ENCODE assay signal across 8 mouse cellular contexts in the genomic region with DNA sequence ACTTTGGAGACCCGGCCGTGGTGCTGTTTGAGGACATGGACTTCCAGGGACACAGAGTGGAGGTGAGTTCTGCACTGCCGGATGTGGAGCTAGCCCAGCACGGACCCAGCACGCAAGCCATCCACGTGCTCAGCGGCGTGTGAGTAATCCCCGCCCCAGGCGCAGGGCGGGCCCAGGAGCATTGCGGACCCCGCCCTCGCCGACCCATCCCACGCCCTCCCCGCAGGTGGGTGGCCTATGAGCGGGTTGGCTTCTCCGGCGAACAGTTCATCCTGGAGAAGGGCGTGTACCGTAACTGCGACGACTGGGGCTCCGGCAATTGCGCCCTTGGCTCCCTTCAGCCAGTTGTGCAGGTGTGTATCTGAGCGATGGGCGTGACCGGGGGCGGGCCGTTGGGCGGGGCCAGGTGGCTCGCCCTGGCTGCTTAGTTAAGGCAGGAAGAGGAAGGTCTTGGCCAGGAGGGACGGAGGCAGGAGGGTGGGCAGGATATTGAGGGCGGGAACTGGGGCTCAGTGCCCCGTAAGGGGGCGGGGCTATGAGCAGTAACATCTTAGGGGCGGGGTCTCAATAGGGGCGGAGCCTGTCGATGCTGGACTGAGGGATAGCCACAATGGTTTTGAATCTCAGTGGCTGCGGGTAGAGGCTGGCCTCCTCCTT. TPM values are rescaled to one million over a fixed set of nuclear protein-coding genes. Genes with fewer than 3 reads are reported as not detected.
DNase-seq lines count a peak whose midpoint lies in the region; ATAC-seq and TF ChIP-seq lines count a peak whose summit lies in the region.

No protein-coding gene starts in this region.

- 0 out of 2 replicates have a peak, but pooled peaks have one; percentile 44 for ATAC-seq in heart, embryonic 14.5 days (ENCODE audit: insufficient number of reproducible peaks, insufficient read depth, low FRiP score, low read depth)
- ATAC-seq in liver, embryonic 14.5 days (ENCODE audit: insufficient read depth): peak; percentile 91
- ATAC-seq in neural tube, embryonic 12.5 days (ENCODE audit: low FRiP score, low read depth): no peak
- peak; percentile 94 for ATAC-seq in stomach, embryonic 16.5 days (ENCODE audit: insufficient read depth, low FRiP score)

- no peak overlapping the region for H3K9ac ChIP-seq in heart, embryonic 14.5 days (ENCODE audit: low read length)
- no peak overlapping the region for H3K9ac ChIP-seq in liver, embryonic 14.5 days (replicated peaks)
- peak overlapping the region; percentile 18; the same call in 1 of the 2 replicates for H3K9ac ChIP-seq in neural tube, embryonic 12.5 days
- peak overlapping the region; percentile 42; the same call in 1 of the 2 replicates for H3K9ac ChIP-seq in stomach, embryonic 16.5 days (ENCODE audit: low read length)

- H3K4me1 ChIP-seq in heart, embryonic 14.5 days (ENCODE audit: control insufficient read depth in 2 of 2, insufficient read depth in 2 of 2, low read length in 2 of 2): peaks cover 9 to 13% of the 10 kb centered on the region in 2 experiments; a peak in 3 of 4 replicates
- peaks cover 8 to 13% of the 10 kb centered on the region in 2 experiments for H3K4me1 ChIP-seq in liver, embryonic 14.5 days (replicated peaks; ENCODE audit: control insufficient read depth in 2 of 2, insufficient read depth in 2 of 2, low read length in 1 of 2)
- H3K4me1 ChIP-seq in neural tube, embryonic 12.5 days: peaks cover 13% of the 10 kb centered on the region
- H3K4me1 ChIP-seq in stomach, embryonic 16.5 days (ENCODE audit: control insufficient read depth, insufficient read depth, low read length): peaks cover 4% of the 10 kb centered on the region

- under 1% methylated on average over 36 of the region's 41 CpGs for WGBS in heart, embryonic 14.5 days
- 2% methylated on average over 41 of the region's 41 CpGs for WGBS in liver, embryonic 14.5 days (ENCODE audit: insufficient replicate concordance)
- WGBS in neural tube, embryonic 12.5 days: 1% methylated on average over 41 of the region's 41 CpGs
- WGBS in stomach, embryonic 16.5 days: under 1% methylated on average over 40 of the region's 41 CpGs

- TF ChIP-seq CTCF in liver, embryonic 14.5 days (IDR thresholded peaks at IDR 0.05; ENCODE audit: low read depth): no peak

- peak overlapping the region; percentile 41 to 44 for H3K4me3 ChIP-seq in heart, embryonic 14.5 days (ENCODE audit: control insufficient read depth in 1 of 2, insufficient read depth in 1 of 2, low read depth in 1 of 2, low read length in 2 of 2)
- peak overlapping the region; percentile 47 to 50 for H3K4me3 ChIP-seq in liver, embryonic 14.5 days (ENCODE audit: insufficient read depth in 1 of 2, low read depth in 2 of 2, low read length in 2 of 2)
- peak overlapping the region; percentile 42 for H3K4me3 ChIP-seq in neural tube, embryonic 12.5 days
- H3K4me3 ChIP-seq in stomach, embryonic 16.5 days (replicated peaks; ENCODE audit: low read length): peak overlapping the region; percentile 37

- H3K36me3 ChIP-seq in heart, embryonic 14.5 days (ENCODE audit: control insufficient read depth, insufficient read depth, low read length): no peaks in the 10 kb centered on the region
- no peaks in the 10 kb centered on the region for H3K36me3 ChIP-seq in liver, embryonic 14.5 days (replicated peaks; ENCODE audit: control insufficient read depth, insufficient read depth, low read depth)
- H3K36me3 ChIP-seq in neural tube, embryonic 12.5 days: no peaks in the 10 kb centered on the region
- no peaks in the 10 kb centered on the region for H3K36me3 ChIP-seq in stomach, embryonic 16.5 days (ENCODE audit: control insufficient read depth, insufficient read depth, low read length)

- H3K4me2 ChIP-seq in heart, embryonic 14.5 days (ENCODE audit: low read length): peak overlapping the region; percentile 75
- H3K4me2 ChIP-seq in liver, embryonic 14.5 days (ENCODE audit: low read depth): peak overlapping the region; percentile 69
- H3K4me2 ChIP-seq in neural tube, embryonic 12.5 days (replicated peaks): peak overlapping the region; percentile 83
- peak overlapping the region; percentile 76 for H3K4me2 ChIP-seq in stomach, embryonic 16.5 days (ENCODE audit: low read depth, low read length)

- H3K27me3 ChIP-seq in heart, embryonic 14.5 days (ENCODE audit: control insufficient read depth, insufficient read depth, low read length): peaks cover 27% of the 10 kb centered on the region
- H3K27me3 ChIP-seq in liver, embryonic 14.5 days (ENCODE audit: control insufficient read depth, insufficient read depth, low read length): no peaks in the 10 kb centered on the region; the same call in 1 of the 2 replicates
- peaks cover 21% of the 10 kb centered on the region for H3K27me3 ChIP-seq in neural tube, embryonic 12.5 days (replicated peaks)
- H3K27me3 ChIP-seq in stomach, embryonic 16.5 days (ENCODE audit: control insufficient read depth, insufficient read depth, low read length): no peaks in the 10 kb centered on the region

- no peak for TF ChIP-seq EP300 in liver, embryonic 14.5 days (IDR thresholded peaks at IDR 0.05; ENCODE audit: low read depth)

- peak; percentile 79 to 85 for DNase-seq in urinary bladder, adult 18-20 months (ENCODE audit: low spot score in 2 of 2)
- DNase-seq in urinary bladder, postnatal 10 days (ENCODE audit: low spot score): no peak
- DNase-seq in embryo, embryonic 11.5 days (ENCODE audit: low read depth, low spot score): peak; percentile 54
- peak; percentile 86 for DNase-seq in kidney, postnatal 10 days
- DNase-seq in liver, embryonic 14.5 days (ENCODE audit: low read depth in 3 of 3, low spot score in 3 of 3): peak in 2 of 3 experiments; percentile 49 to 65

- H3K27ac ChIP-seq in heart, embryonic 14.5 days (replicated peaks in 1 of 2; ENCODE audit: control insufficient read depth in 1 of 2, insufficient read depth in 1 of 2, low read depth in 2 of 2, low read length in 2 of 2): no peak overlapping the region
- no peak overlapping the region for H3K27ac ChIP-seq in liver, embryonic 14.5 days
- no peak overlapping the region for H3K27ac ChIP-seq in neural tube, embryonic 12.5 days
- no peak overlapping the region for H3K27ac ChIP-seq in stomach, embryonic 16.5 days (ENCODE audit: low read length)

- H3K9me3 ChIP-seq in heart, embryonic 14.5 days (ENCODE audit: control insufficient read depth, low read length): no peaks in the 10 kb centered on the region
- no peaks in the 10 kb centered on the region for H3K9me3 ChIP-seq in liver, embryonic 14.5 days (ENCODE audit: control insufficient read depth, low read length)
- no peaks in the 10 kb centered on the region for H3K9me3 ChIP-seq in neural tube, embryonic 12.5 days
- no peaks in the 10 kb centered on the region for H3K9me3 ChIP-seq in stomach, embryonic 16.5 days (replicated peaks; ENCODE audit: control insufficient read depth, low read length)

RNA-seq across cellular contexts. Expression of a gene that starts 13.0 kb away (rescaled TPM):
- 10.7 and 16.4 TPM in 2 replicates for polyA plus RNA-seq in heart, embryonic 14.5 days (2014; fragmentation: Nextera tagmentation; extraction: Ambion mirVana)
- polyA plus RNA-seq in liver, embryonic 14.5 days (2012; rRNA removed): 17.1 and 31.5 TPM in 2 replicates
- polyA plus RNA-seq in liver, embryonic 14.5 days (2014; fragmentation: Nextera tagmentation; extraction: Ambion mirVana): 31.0 and 36.7 TPM in 2 replicates
- 5.7 and 7.2 TPM in 2 replicates for polyA plus RNA-seq in neural tube, embryonic 12.5 days (2016; fragmentation: Nextera tagmentation; extraction: Ambion mirVana)
- 25.8 and 44.2 TPM in 2 replicates for polyA plus RNA-seq in stomach, embryonic 16.5 days (2015; fragmentation: Nextera tagmentation; extraction: Ambion mirVana)

RNA-seq across cellular contexts. Expression of a gene that starts 20.5 kb away (rescaled TPM):
- 1.1 and 2.9 TPM in 2 replicates for polyA plus RNA-seq in heart, embryonic 14.5 days (2014; fragmentation: Nextera tagmentation; extraction: Ambion mirVana)
- polyA plus RNA-seq in liver, embryonic 14.5 days (2012; rRNA removed): 1.4 TPM in 2 replicates
- polyA plus RNA-seq in liver, embryonic 14.5 days (2014; fragmentation: Nextera tagmentation; extraction: Ambion mirVana): 2.0 and 3.7 TPM in 2 replicates
- 7.3 and 8.0 TPM in 2 replicates for polyA plus RNA-seq in neural tube, embryonic 12.5 days (2016; fragmentation: Nextera tagmentation; extraction: Ambion mirVana)
- 6.4 and 7.0 TPM in 2 replicates for polyA plus RNA-seq in stomach, embryonic 16.5 days (2015; fragmentation: Nextera tagmentation; extraction: Ambion mirVana)

RNA-seq across cellular contexts. Expression of a gene that starts 21.2 kb away (rescaled TPM):
- polyA plus RNA-seq in heart, embryonic 14.5 days (2014; fragmentation: Nextera tagmentation; extraction: Ambion mirVana): 0.12 TPM in 1 of 2 replicates, not detected in the other
- polyA plus RNA-seq in liver, embryonic 14.5 days (2012; rRNA removed): 0.23 TPM in 2 replicates
- polyA plus RNA-seq in liver, embryonic 14.5 days (2014; fragmentation: Nextera tagmentation; extraction: Ambion mirVana): 0.42 and 0.67 TPM in 2 replicates
- polyA plus RNA-seq in neural tube, embryonic 12.5 days (2016; fragmentation: Nextera tagmentation; extraction: Ambion mirVana): 0.65 and 1.5 TPM in 2 replicates
- polyA plus RNA-seq in stomach, embryonic 16.5 days (2015; fragmentation: Nextera tagmentation; extraction: Ambion mirVana): 19.3 and 26.8 TPM in 2 replicates

RNA-seq across cellular contexts. Expression of a gene that starts 28.2 kb away (rescaled TPM):
- polyA plus RNA-seq in heart, embryonic 14.5 days (2014; fragmentation: Nextera tagmentation; extraction: Ambion mirVana): not detected in 2 replicates
- polyA plus RNA-seq in liver, embryonic 14.5 days (2012; rRNA removed): 0.03 and 0.06 TPM in 2 replicates
- not detected in 2 replicates for polyA plus RNA-seq in liver, embryonic 14.5 days (2014; fragmentation: Nextera tagmentation; extraction: Ambion mirVana)
- polyA plus RNA-seq in neural tube, embryonic 12.5 days (2016; fragmentation: Nextera tagmentation; extraction: Ambion mirVana): not detected in 2 replicates
- not detected in 2 replicates for polyA plus RNA-seq in stomach, embryonic 16.5 days (2015; fragmentation: Nextera tagmentation; extraction: Ambion mirVana)

RNA-seq across cellular contexts. Expression of a gene that starts 46.7 kb away (rescaled TPM):
- polyA plus RNA-seq in heart, embryonic 14.5 days (2014; fragmentation: Nextera tagmentation; extraction: Ambion mirVana): 196 and 209 TPM in 2 replicates
- polyA plus RNA-seq in liver, embryonic 14.5 days (2012; rRNA removed): 70.8 and 79.9 TPM in 2 replicates
- polyA plus RNA-seq in liver, embryonic 14.5 days (2014; fragmentation: Nextera tagmentation; extraction: Ambion mirVana): 142 and 153 TPM in 2 replicates
- 312 and 336 TPM in 2 replicates for polyA plus RNA-seq in neural tube, embryonic 12.5 days (2016; fragmentation: Nextera tagmentation; extraction: Ambion mirVana)
- polyA plus RNA-seq in stomach, embryonic 16.5 days (2015; fragmentation: Nextera tagmentation; extraction: Ambion mirVana): 397 and 438 TPM in 2 replicates

Comparison
In these comparisons a context has a peak if more than half of its experiments do, and no peak if none do; other contexts are left out.
1. H3K9ac ChIP-seq: peak in neural tube, embryonic 12.5 days (single experiment) and stomach, embryonic 16.5 days (single experiment); none in heart, embryonic 14.5 days (single experiment) and liver, embryonic 14.5 days (single experiment).
2. Peak in every context shown above with its lines, with median percentiles within 50 percentile points of each other: H3K4me2 ChIP-seq and H3K4me3 ChIP-seq.